Mouse (Mus musculus) small intestine, adult 2 months (tissue): ENCODE results near the gene Olfr642. TPM values are rescaled to one million over a fixed set of nuclear protein-coding genes. Genes with fewer than 3 reads are reported as not detected.

ENCODE experiments used
- H3K27ac ChIP-seq: fragments of 200-500 bp; 2 replicates; pipeline ENCODE4 v1.5.1; 2012; ENCODE audit warnings: low read depth, low read length, control low read depth, inconsistent platforms; ENCODE audit not compliant: insufficient read depth
- H3K27me3 ChIP-seq: fragments of 200-500 bp; 2 replicates; pipeline ENCODE4 v1.6.1; 2012; ENCODE audit warnings: mild to moderate bottlenecking, moderate library complexity, low read length, inconsistent platforms; ENCODE audit not compliant: control insufficient read depth, insufficient read depth
- H3K36me3 ChIP-seq: fragments of 200-500 bp; 2 replicates; pipeline ENCODE4 v1.6.1; 2012; ENCODE audit warnings: mild to moderate bottlenecking, low read length, control low read depth, inconsistent platforms; ENCODE audit not compliant: control insufficient read depth, insufficient read depth
- H3K4me1 ChIP-seq: fragments of 200-500 bp; 2 replicates; pipeline ENCODE4 v1.6.1; 2012; ENCODE audit warnings: low read length, inconsistent platforms, mixed read lengths; ENCODE audit not compliant: control insufficient read depth, insufficient read depth, insufficient read length
- H3K4me3 ChIP-seq: fragments of 200-500 bp; 2 replicates; pipeline ENCODE4 v1.5.1; 2012; ENCODE audit warnings: low read depth, mild to moderate bottlenecking, control low read depth, inconsistent platforms, low read length, moderate library complexity
- CTCF ChIP-seq: fragments of 200-500 bp; IDR thresholded peaks from 2 replicates; pipeline ENCODE4 v1.5.1; 2012; ENCODE audit warnings: low read depth, mild to moderate bottlenecking, control low read depth, inconsistent platforms, low read length, moderate library complexity, mixed read lengths; ENCODE audit not compliant: insufficient replicate concordance, insufficient read length; ENCODE audit errors: extremely low read depth
- POLR2A ChIP-seq: fragments of 200-500 bp; IDR thresholded peaks from 2 replicates; pipeline ENCODE4 v1.6.1; 2012; ENCODE audit warnings: low read depth, mild to moderate bottlenecking, control low read depth, inconsistent platforms, low read length, moderate library complexity
- WGBS: fragments of 180-500 bp; shearing (Covaris S2); methylation state at CpG from one replicate; pipeline ENCODE4 v1.1.7; 2018; 5-methylcytosine and 5-hydroxymethylcytosine counted together
- polyA plus RNA-seq: library from polyadenylated mRNA; depleted of rRNA; stranded (reverse); fragments of >200 nt; gene quantifications from 2 replicates; pipeline ENCODE4 v1.2.3, GENCODE M21; 2012; rRNA removed

The Olfr642 gene
- not detected in 2 replicates for polyA plus RNA-seq

DNA sequence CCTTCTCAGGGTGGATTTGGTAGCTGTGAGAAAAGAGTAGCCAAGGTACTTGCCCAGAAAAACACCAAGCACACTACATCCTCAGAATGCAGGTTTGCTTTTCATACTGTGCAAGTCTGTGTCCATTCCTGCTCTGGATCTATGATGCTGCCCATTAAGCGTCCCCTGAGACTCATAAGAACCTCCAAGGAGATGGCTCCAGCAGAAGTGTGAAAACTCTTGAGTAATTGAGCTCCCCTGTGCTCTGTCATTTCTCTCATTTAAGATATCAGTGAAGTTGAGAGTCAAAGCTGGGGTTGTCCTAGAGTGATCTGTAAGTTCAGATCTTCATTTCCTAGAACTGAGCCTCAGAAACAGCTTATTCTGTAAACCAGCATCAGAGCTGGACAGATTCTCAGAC is at the start of gene Olfr642:
Gene Olfr642, minus strand, starts transcription at position 101 of the 400 bp plus-strand sequence.
- 58% methylated on average over 1 of the region's 1 CpGs for WGBS
- no peak for TF ChIP-seq CTCF
- no peaks in the 10 kb centered on the region for H3K36me3 ChIP-seq

DNA sequence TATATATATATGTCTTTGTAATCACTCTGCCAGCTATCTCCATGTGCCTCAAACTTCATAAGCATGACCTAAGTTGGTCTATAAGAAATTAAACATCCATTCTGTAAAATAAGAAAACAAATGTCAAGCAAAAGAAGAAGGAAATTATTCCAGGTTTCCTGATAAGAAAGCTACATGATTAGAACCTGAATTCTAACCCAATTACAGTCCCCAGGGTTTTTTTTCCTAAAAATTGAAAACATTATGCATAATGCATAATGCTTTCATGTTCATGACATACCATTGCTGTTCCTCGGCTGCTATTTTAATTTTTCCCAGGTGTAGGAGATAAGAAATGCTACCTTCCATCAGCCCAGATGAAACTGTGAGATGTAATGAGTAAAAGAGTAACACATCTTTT is 32.9 kb upstream of the Olfr642 start, which contains the start of gene Olfr645:
Gene Olfr645, minus strand, starts transcription at position 101 of the 400 bp plus-strand sequence.
- H3K27me3 ChIP-seq = no peaks in the 10 kb centered on the region
- H3K27ac ChIP-seq = no peak within 1 kb of the TSS
- no peaks in the 10 kb centered on the region for H3K36me3 ChIP-seq
- WGBS = 58% methylated on average over 1 of the region's 1 CpGs
- TF ChIP-seq POLR2A (no peak), CTCF (no peak)
- no peak within 1 kb of the TSS for H3K4me3 ChIP-seq
- no peaks in the 10 kb centered on the region for H3K4me1 ChIP-seq

More for the DNA sequence above, at the start of gene Olfr642:
- Histone ChIP-seq H3K4me1 (no peaks in the 10 kb centered on the region), H3K27me3 (no peaks in the 10 kb centered on the region), H3K27ac (no peak within 1 kb of the TSS), H3K4me3 (no peak within 1 kb of the TSS)

DNA sequence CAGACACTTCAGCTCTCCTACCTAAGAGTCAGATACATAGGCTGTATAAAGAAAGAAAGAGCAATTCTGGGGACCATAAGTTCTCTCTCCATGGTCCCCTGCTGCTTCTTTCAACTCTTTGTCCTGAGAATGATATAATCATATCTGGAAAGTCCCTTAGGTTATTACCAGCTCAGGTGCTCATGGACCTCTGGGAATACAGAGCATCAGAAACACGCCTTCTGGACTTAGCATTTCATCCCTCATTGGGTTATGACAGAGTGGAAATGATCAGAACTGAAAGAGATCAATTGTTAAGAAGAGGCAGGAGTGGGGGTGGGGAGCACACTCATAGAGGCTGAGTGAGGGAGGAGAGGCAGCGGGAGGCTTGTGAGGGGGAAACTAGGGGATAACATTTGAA is 19.3 kb upstream of the Olfr642 start, which contains the start of gene Olfr644:
Gene Olfr644, minus strand, starts transcription at position 101 of the 400 bp plus-strand sequence.
- Histone ChIP-seq H3K27ac (no peak within 1 kb of the TSS), H3K4me1 (no peaks in the 10 kb centered on the region), H3K27me3 (no peaks in the 10 kb centered on the region), H3K4me3 (no peak within 1 kb of the TSS), H3K36me3 (no peaks in the 10 kb centered on the region)
- WGBS = 53% methylated on average over 2 of the region's 2 CpGs
- TF ChIP-seq POLR2A = no peak
- no peak for TF ChIP-seq CTCF

DNA sequence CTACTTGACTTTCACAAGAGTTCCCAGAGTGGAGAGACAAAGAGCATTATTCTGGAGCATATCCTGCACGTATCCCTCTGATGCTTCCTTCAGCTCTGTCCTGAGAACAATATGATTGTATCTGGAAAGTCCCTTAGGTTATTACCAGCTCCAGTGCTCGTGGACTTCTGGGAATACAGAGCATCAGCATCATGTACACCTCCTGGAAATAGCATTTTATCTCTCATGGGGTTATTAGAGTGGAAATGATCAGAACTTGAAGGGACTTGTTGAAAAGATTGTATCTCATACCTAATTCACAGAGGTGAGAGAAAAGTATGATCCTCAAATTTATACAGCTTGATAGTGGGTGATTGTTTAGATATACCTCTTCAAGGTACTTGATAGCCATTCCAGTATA is 8.9 kb upstream of the Olfr642 start, which contains the start of gene 4930516K23Rik:
Gene 4930516K23Rik, minus strand, starts transcription at position 101 of the 400 bp plus-strand sequence.
- H3K36me3 ChIP-seq = no peaks in the 10 kb centered on the region
- TF ChIP-seq CTCF (no peak), POLR2A (no peak)
- H3K4me1 ChIP-seq = no peaks in the 10 kb centered on the region
- H3K27me3 ChIP-seq = no peaks in the 10 kb centered on the region
- H3K4me3 ChIP-seq = no peak within 1 kb of the TSS
- 50% methylated on average over 2 of the region's 2 CpGs for WGBS
- H3K27ac ChIP-seq = no peak within 1 kb of the TSS

DNA sequence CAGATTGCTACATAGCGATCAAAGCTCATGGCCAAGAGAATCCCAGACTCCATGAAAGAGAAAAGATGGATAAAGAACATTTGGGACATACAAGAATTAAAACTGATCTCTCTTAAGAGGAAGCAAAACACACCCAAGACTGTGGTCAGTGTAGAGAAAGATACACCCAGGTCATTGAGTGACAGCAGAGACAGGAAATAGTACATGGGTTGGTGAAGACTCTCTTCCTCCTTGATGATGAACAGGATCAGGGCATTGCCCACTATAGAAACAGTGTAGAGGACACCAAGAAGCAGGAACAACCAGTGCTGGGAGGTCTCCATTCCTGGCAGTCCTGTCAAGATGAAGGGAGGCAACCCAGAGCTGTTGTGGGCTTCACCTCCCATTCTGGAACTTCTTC is 6.7 kb upstream of the Olfr642 start:
- no peak for TF ChIP-seq POLR2A
- TF ChIP-seq CTCF = no peak
- H3K27me3 ChIP-seq = no peaks in the 10 kb centered on the region
- no peaks in the 10 kb centered on the region for H3K36me3 ChIP-seq
- no peak overlapping the region for H3K4me3 ChIP-seq
- whole genome bisulfite sequencing = 88% methylated on average over 1 of the region's 1 CpGs
- H3K27ac ChIP-seq = no peak overlapping the region
- H3K4me1 ChIP-seq = no peaks in the 10 kb centered on the region

DNA sequence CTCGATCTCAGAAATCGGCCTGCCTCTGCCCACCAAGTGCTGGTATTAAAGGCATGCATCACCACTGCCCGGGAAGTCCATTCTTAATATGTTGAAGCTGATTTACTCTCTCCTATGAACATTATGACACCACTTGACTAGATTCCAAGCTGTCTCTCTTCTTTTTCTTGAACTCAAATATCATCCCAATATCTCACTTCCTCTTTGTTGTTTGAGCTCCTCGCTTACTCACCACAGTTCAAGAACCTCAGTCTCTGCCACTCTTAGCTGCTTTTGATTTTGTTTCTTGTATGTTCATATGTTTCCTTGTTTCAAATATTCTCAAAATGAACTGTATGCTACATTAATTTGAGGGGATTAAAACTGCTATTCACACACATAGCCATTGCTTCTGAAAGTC is 1.7 kb downstream of the Olfr642 start:
- WGBS = 82% methylated on average over 4 of the region's 4 CpGs
- Histone ChIP-seq H3K4me1 (no peaks in the 10 kb centered on the region), H3K4me3 (no peak overlapping the region), H3K27ac (no peak overlapping the region), H3K27me3 (no peaks in the 10 kb centered on the region), H3K36me3 (no peaks in the 10 kb centered on the region)
- TF ChIP-seq POLR2A (no peak), CTCF (no peak)

DNA sequence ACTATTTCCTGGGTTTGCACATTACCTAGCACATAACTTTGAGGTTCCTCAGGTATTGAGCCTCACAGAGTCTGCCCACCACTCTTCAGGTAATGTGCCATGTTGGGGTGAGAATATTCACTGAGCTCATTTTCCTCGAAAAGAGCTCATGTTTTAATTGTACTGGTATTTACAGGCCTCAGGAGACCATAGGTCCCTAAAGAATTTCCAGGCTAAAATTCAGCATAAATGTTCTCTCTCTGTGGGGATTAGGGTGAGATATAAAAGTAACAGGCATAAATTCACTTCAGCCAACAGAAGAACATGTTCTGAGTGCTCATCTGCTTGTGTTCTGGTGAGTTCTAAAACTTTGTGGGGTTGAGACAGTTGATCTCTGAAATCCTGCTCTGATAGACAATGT is 17.3 kb downstream of the Olfr642 start, which contains the start of gene Olfr641:
Gene Olfr641, plus strand, starts transcription at position 301 of the 400 bp plus-strand sequence.
- no peaks in the 10 kb centered on the region for H3K27me3 ChIP-seq
- no peak within 1 kb of the TSS for H3K4me3 ChIP-seq
- H3K27ac ChIP-seq = no peak within 1 kb of the TSS
- 60% methylated on average over 1 of the region's 1 CpGs for WGBS
- TF ChIP-seq POLR2A = no peak
- H3K36me3 ChIP-seq = no peaks in the 10 kb centered on the region
- H3K4me1 ChIP-seq = no peaks in the 10 kb centered on the region
